Mouse (Mus musculus): ENCODE measurements around the gene Kdr.

GRCm38 (mm10) chr5:75990212-75990611 lies 12.0 kb upstream of the Kdr start:
- TF ChIP-seq CTCF (IDR thresholded peaks at IDR 0.05; ENCODE audit: low read depth), result no peak
- no peak for TF ChIP-seq EP300 (IDR thresholded peaks at IDR 0.05; ENCODE audit: low read depth)
